Mouse (Mus musculus) embryonic facial prominence, embryonic 13.5 days (tissue): ENCODE data around the gene Epb41. TPM values are rescaled to one million over a fixed set of nuclear protein-coding genes. Genes with fewer than 3 reads are reported as not detected.
A peak's percentile ranks its signal among the peaks of the same experiment; 100 is the strongest.

ENCODE experiments used
- ATAC-seq: fragments of 200-750 bp; cut with Nextera tagmentation; 2 replicates; pipeline ENCODE4 v1.8.0; 2017; ENCODE audit warnings: low read depth; ENCODE audit not compliant: insufficient number of reproducible peaks, insufficient read depth, low FRiP score, low TSS enrichment
- H3K27ac ChIP-seq: fragments of 300-500 bp; sonication (generic); 2 replicates; pipeline ENCODE4 v1.5.1; 2015; ENCODE audit warnings: moderate library complexity, mild to moderate bottlenecking, inconsistent platforms
- H3K27me3 ChIP-seq: fragments of 300-500 bp; sonication (generic); 2 replicates; pipeline ENCODE4 v1.6.1; 2015; ENCODE audit warnings: mild to moderate bottlenecking, inconsistent platforms
- H3K36me3 ChIP-seq: fragments of 300-500 bp; sonication (generic); 2 replicates; pipeline ENCODE4 v1.6.1; 2015; ENCODE audit warnings: mild to moderate bottlenecking, inconsistent platforms
- H3K4me1 ChIP-seq: fragments of 300-500 bp; sonication (generic); 2 replicates; pipeline ENCODE4 v1.6.1; 2015; ENCODE audit warnings: inconsistent platforms
- H3K4me2 ChIP-seq: fragments of 300-500 bp; sonication (generic); 2 replicates; pipeline ENCODE4 v1.6.1; 2015; ENCODE audit warnings: moderate library complexity, mild to moderate bottlenecking, inconsistent platforms
- H3K4me3 ChIP-seq: fragments of 300-500 bp; sonication (generic); 2 replicates; pipeline ENCODE4 v1.5.1; 2015; ENCODE audit warnings: mild to moderate bottlenecking, inconsistent platforms
- H3K9ac ChIP-seq: fragments of 300-500 bp; sonication (generic); 2 replicates; pipeline ENCODE4 v1.6.1; 2015; ENCODE audit warnings: mild to moderate bottlenecking, inconsistent platforms
- H3K9me3 ChIP-seq: fragments of 300-500 bp; sonication (generic); 2 replicates; pipeline ENCODE4 v1.6.1; 2016; ENCODE audit warnings: inconsistent platforms
- WGBS: fragments of 180-500 bp; shearing (Covaris S2); methylation state at CpG from one replicate; pipeline ENCODE4 v1.1.7; 2015; ENCODE audit warnings: mixed read lengths; 5-methylcytosine and 5-hydroxymethylcytosine counted together
- polyA plus RNA-seq: library from polyadenylated mRNA; unstranded; fragments of >200 nt; fragmentation: Nextera tagmentation; extraction: Ambion mirVana; gene quantifications from 2 replicates; pipeline ENCODE4 v1.2.1, GENCODE M21; 2015

Gene Epb41
- polyA plus RNA-seq, 1 experiment from 2014 or later, result 69.6 TPM

- Histone ChIP-seq H3K9me3 (no peaks in the 10 kb centered on the region), H3K9ac (no peak overlapping the region), H3K4me1 (no peaks in the 10 kb centered on the region), H3K27ac (no peak overlapping the region), H3K4me3 (no peak overlapping the region), H3K27me3 (no peaks in the 10 kb centered on the region), H3K36me3 (peaks cover 83% of the 10 kb centered on the region), H3K4me2 (no peak overlapping the region)
- no peak for ATAC-seq
- 72% methylated on average over 5 of the region's 5 CpGs for WGBS
These were observed 178.0 kb downstream of the Epb41 start for GRCm38 (mm10) chr4:131897109-131897508.

- Histone ChIP-seq H3K9ac (no peak overlapping the region), H3K4me1 (peaks cover 8% of the 10 kb centered on the region), H3K27ac (no peak overlapping the region), H3K36me3 (peaks cover 60% of the 10 kb centered on the region), H3K9me3 (no peaks in the 10 kb centered on the region), H3K27me3 (no peaks in the 10 kb centered on the region), H3K4me3 (no peak overlapping the region), H3K4me2 (no peak overlapping the region)
- ATAC-seq, result no peak
- WGBS, result 82% methylated on average over 3 of the region's 3 CpGs
These were observed 184.4 kb downstream of the Epb41 start for GRCm38 (mm10) chr4:131890692-131891091.

- no peak for ATAC-seq
- Histone ChIP-seq H3K4me2 (no peak overlapping the region), H3K27me3 (no peaks in the 10 kb centered on the region), H3K4me3 (no peak overlapping the region), H3K36me3 (peaks cover 55% of the 10 kb centered on the region), H3K9me3 (no peaks in the 10 kb centered on the region), H3K4me1 (peaks cover 9% of the 10 kb centered on the region), H3K9ac (no peak overlapping the region), H3K27ac (no peak overlapping the region)
- 76% methylated on average over 1 of the region's 1 CpGs for WGBS
These were observed 186.6 kb downstream of the Epb41 start for GRCm38 (mm10) chr4:131888564-131888963.

- no peak overlapping the region for H3K4me2 ChIP-seq
- H3K4me1 ChIP-seq, result peaks cover 31% of the 10 kb centered on the region
- H3K27me3 ChIP-seq, result no peaks in the 10 kb centered on the region
- no peak for ATAC-seq
- no peak overlapping the region for H3K9ac ChIP-seq
- H3K9me3 ChIP-seq, result no peaks in the 10 kb centered on the region
- peaks cover 34% of the 10 kb centered on the region for H3K36me3 ChIP-seq
- H3K4me3 ChIP-seq, result no peak overlapping the region
- WGBS, result 78% methylated on average over 6 of the region's 6 CpGs
- no peak overlapping the region for H3K27ac ChIP-seq
These were observed 189.7 kb downstream of the Epb41 start for GRCm38 (mm10) chr4:131885376-131885775.

- peaks cover 34% of the 10 kb centered on the region for H3K4me1 ChIP-seq
- H3K27ac ChIP-seq, result no peak overlapping the region
- H3K4me2 ChIP-seq, result no peak overlapping the region
- WGBS, result 75% methylated on average over 6 of the region's 6 CpGs
- no peaks in the 10 kb centered on the region for H3K27me3 ChIP-seq
- H3K9ac ChIP-seq, result no peak overlapping the region
- ATAC-seq, result no peak
- H3K4me3 ChIP-seq, result no peak overlapping the region
- H3K36me3 ChIP-seq, result peaks cover 23% of the 10 kb centered on the region
- H3K9me3 ChIP-seq, result no peaks in the 10 kb centered on the region
These were observed 191.6 kb downstream of the Epb41 start for GRCm38 (mm10) chr4:131883571-131883970.

GRCm38 (mm10) chr4:131881306-131881705 is 193.8 kb downstream of the Epb41 start:
- H3K27ac ChIP-seq, result no peak overlapping the region
- no peak for ATAC-seq
- 76% methylated on average over 7 of the region's 7 CpGs for WGBS
- no peaks in the 10 kb centered on the region for H3K27me3 ChIP-seq
- no peak overlapping the region for H3K4me2 ChIP-seq
- peaks cover 52% of the 10 kb centered on the region for H3K4me1 ChIP-seq
- H3K36me3 ChIP-seq, result peaks cover 18% of the 10 kb centered on the region
- no peaks in the 10 kb centered on the region for H3K9me3 ChIP-seq
- no peak overlapping the region for H3K4me3 ChIP-seq
- H3K9ac ChIP-seq, result no peak overlapping the region

- no peak for ATAC-seq
- Histone ChIP-seq H3K36me3 (peaks cover 2% of the 10 kb centered on the region; the same call in 1 of the 2 replicates), H3K9me3 (no peaks in the 10 kb centered on the region), H3K27me3 (no peaks in the 10 kb centered on the region), H3K9ac (no peak overlapping the region; the same call in 1 of the 2 replicates), H3K27ac (no peak overlapping the region), H3K4me3 (no peak overlapping the region), H3K4me2 (no peak overlapping the region), H3K4me1 (peaks cover 67% of the 10 kb centered on the region)
- 80% methylated on average over 1 of the region's 1 CpGs for WGBS
These were observed 195.4 kb downstream of the Epb41 start for GRCm38 (mm10) chr4:131879692-131880091.

- H3K4me2 ChIP-seq, result peak overlapping the region; percentile 9; the same call in 1 of the 2 replicates
- H3K9ac ChIP-seq, result no peak overlapping the region
- no peak for ATAC-seq
- no peak overlapping the region for H3K27ac ChIP-seq
- H3K36me3 ChIP-seq, result no peaks in the 10 kb centered on the region
- H3K27me3 ChIP-seq, result no peaks in the 10 kb centered on the region
- H3K9me3 ChIP-seq, result no peaks in the 10 kb centered on the region
- 56% methylated on average over 2 of the region's 2 CpGs for WGBS
- no peak overlapping the region for H3K4me3 ChIP-seq
- H3K4me1 ChIP-seq, result peaks cover 60% of the 10 kb centered on the region
These were observed 198.3 kb downstream of the Epb41 start for GRCm38 (mm10) chr4:131876836-131877235.

GRCm38 (mm10) chr4:131875242-131875641 is 199.9 kb downstream of the Epb41 start:
- no peaks in the 10 kb centered on the region for H3K9me3 ChIP-seq
- H3K27ac ChIP-seq, result no peak overlapping the region
- H3K36me3 ChIP-seq, result no peaks in the 10 kb centered on the region
- H3K4me3 ChIP-seq, result peak overlapping the region; percentile 97
- 31% methylated on average over 3 of the region's 3 CpGs for WGBS
- peaks cover 47% of the 10 kb centered on the region for H3K4me1 ChIP-seq
- no peaks in the 10 kb centered on the region for H3K27me3 ChIP-seq
- ATAC-seq, result no peak
- H3K9ac ChIP-seq, result peak overlapping the region; percentile 100
- H3K4me2 ChIP-seq, result peak overlapping the region; percentile 80

GRCm38 (mm10) chr4:131874567-131874966 is 200.6 kb downstream of the Epb41 start:
- 4% methylated on average over 11 of the region's 11 CpGs for WGBS
- H3K27ac ChIP-seq, result peak overlapping the region; percentile 100
- H3K4me3 ChIP-seq, result peak overlapping the region; percentile 97
- peak overlapping the region; percentile 100 for H3K9ac ChIP-seq
- no peaks in the 10 kb centered on the region for H3K27me3 ChIP-seq
- H3K4me1 ChIP-seq, result peaks cover 40% of the 10 kb centered on the region
- ATAC-seq, result no peak
- no peaks in the 10 kb centered on the region for H3K36me3 ChIP-seq
- H3K4me2 ChIP-seq, result peak overlapping the region; percentile 80
- H3K9me3 ChIP-seq, result no peaks in the 10 kb centered on the region

- ATAC-seq, result no peak
These were observed 201.0 kb downstream of the Epb41 start for GRCm38 (mm10) chr4:131874169-131874536.

More at GRCm38 (mm10) chr4:131874169-131874536, 201.0 kb downstream of the Epb41 start:
- Histone ChIP-seq H3K9ac (peak overlapping the region; percentile 100), H3K4me2 (peak overlapping the region; percentile 80), H3K9me3 (no peaks in the 10 kb centered on the region), H3K4me3 (peak overlapping the region; percentile 97), H3K27me3 (no peaks in the 10 kb centered on the region), H3K27ac (peak overlapping the region; percentile 100), H3K36me3 (no peaks in the 10 kb centered on the region), H3K4me1 (peaks cover 37% of the 10 kb centered on the region)
- under 1% methylated on average over 20 of the region's 20 CpGs for WGBS
